Mouse (Mus musculus) lung, adult 2 months (tissue): Measurements from ENCODE around the gene S100a6. TPM values are rescaled to one million over a fixed set of nuclear protein-coding genes. Genes with fewer than 3 reads are reported as not detected.

ENCODE experiments used
- DNase-seq: peaks from one replicate; pipeline ENCODE4 v3.0.0; 2022
- H3K4me1 ChIP-seq: fragments of 200-500 bp; 2 replicates; pipeline ENCODE4 v1.6.1; 2011; ENCODE audit warnings: low read length; ENCODE audit not compliant: control insufficient read depth, insufficient read depth
- H3K4me3 ChIP-seq: fragments of 200-500 bp; replicated peaks from 2 replicates; pipeline ENCODE3; 2011; ENCODE audit warnings: low read depth, mild to moderate bottlenecking, control low read depth, low read length; ENCODE audit errors: extremely low read depth
- CTCF ChIP-seq: fragments of 200-500 bp; IDR thresholded peaks from 2 replicates; pipeline ENCODE4 v1.5.1; 2011; ENCODE audit warnings: mild to moderate bottlenecking, low read length, control low read depth; ENCODE audit not compliant: insufficient read depth
- POLR2A ChIP-seq: fragments of 200-500 bp; IDR thresholded peaks from 2 replicates; pipeline ENCODE4 v1.6.1; 2011; ENCODE audit warnings: low read depth, mild to moderate bottlenecking, control low read depth, low read length, borderline replicate concordance; ENCODE audit errors: extremely low read depth
- WGBS: fragments of 180-500 bp; shearing (Covaris S2); methylation state at CpG from one replicate; pipeline ENCODE4 v1.1.7; 2018; 5-methylcytosine and 5-hydroxymethylcytosine counted together
- polyA plus RNA-seq: library from polyadenylated mRNA; depleted of rRNA; stranded (reverse); fragments of >200 nt; gene quantifications from 2 replicates; pipeline ENCODE4 v1.2.3, GENCODE M21; 2012

S100a6 gene
- polyA plus RNA-seq, 1 experiment = 439 TPM

- no peak overlapping the region for H3K4me3 ChIP-seq
- 64% methylated on average over 3 of the region's 3 CpGs for WGBS
- H3K4me1 ChIP-seq = no peaks in the 10 kb centered on the region
- TF ChIP-seq CTCF = no peak
- no peak for TF ChIP-seq POLR2A
- DNase-seq = no peak
Observed at GRCm38 (mm10) chr3:90599401-90599800, 13.3 kb upstream of the S100a6 start.

GRCm38 (mm10) chr3:90600036-90600435, 12.6 kb upstream of the S100a6 start:
- H3K4me1 ChIP-seq = peaks cover 2% of the 10 kb centered on the region; the same call in 1 of the 2 replicates
- DNase-seq = no peak
- WGBS = 90% methylated on average over 6 of the region's 6 CpGs
- no peak overlapping the region for H3K4me3 ChIP-seq
- no peak for TF ChIP-seq POLR2A
- no peak for TF ChIP-seq CTCF

GRCm38 (mm10) chr3:90600458-90601195, 12.1 kb upstream of the S100a6 start:
- no peak overlapping the region for H3K4me3 ChIP-seq
- WGBS = 68% methylated on average over 8 of the region's 8 CpGs

GRCm38 (mm10) chr3:90601486-90602110, 11.1 kb upstream of the S100a6 start, which contains the start of gene Gm42674:
Gene Gm42674, plus strand, starts transcription at chr3:90601904.
- TF ChIP-seq POLR2A (no peak), CTCF (no peak)
- no peak for DNase-seq
- WGBS = 76% methylated on average over 11 of the region's 11 CpGs

More at GRCm38 (mm10) chr3:90600458-90601195, 12.1 kb upstream of the S100a6 start:
- TF ChIP-seq POLR2A = no peak
- no peak for TF ChIP-seq CTCF
- H3K4me1 ChIP-seq = peaks cover 2% of the 10 kb centered on the region; the same call in 1 of the 2 replicates
- DNase-seq = no peak

GRCm38 (mm10) chr3:90603623-90604022, 9.1 kb upstream of the S100a6 start, which contains the start of gene S100a4:
Gene S100a4, plus strand, starts transcription at chr3:90603771.
- DNase-seq = no peak
- WGBS = 35% methylated on average over 3 of the region's 3 CpGs
- Histone ChIP-seq H3K4me3 (no peak within 1 kb of the TSS), H3K4me1 (peaks cover 2% of the 10 kb centered on the region; the same call in 1 of the 2 replicates)
- TF ChIP-seq CTCF = no peak
- no peak for TF ChIP-seq POLR2A

More at GRCm38 (mm10) chr3:90601486-90602110, 11.1 kb upstream of the S100a6 start, which contains the start of gene Gm42674:
- peaks cover 2% of the 10 kb centered on the region; the same call in 1 of the 2 replicates for H3K4me1 ChIP-seq
- H3K4me3 ChIP-seq = no peak within 1 kb of the TSS

- TF ChIP-seq POLR2A (no peak), CTCF (no peak)
- peaks cover 2% of the 10 kb centered on the region; the same call in 1 of the 2 replicates for H3K4me1 ChIP-seq
- peak; percentile 79 for DNase-seq
- no peak overlapping the region for H3K4me3 ChIP-seq
- 30% methylated on average over 4 of the region's 4 CpGs for WGBS
Observed at GRCm38 (mm10) chr3:90604416-90604815, 8.3 kb upstream of the S100a6 start.

- TF ChIP-seq CTCF (no peak), POLR2A (no peak)
- H3K4me3 ChIP-seq = no peak overlapping the region
- DNase-seq = no peak
- WGBS = 78% methylated on average over 3 of the region's 3 CpGs
- H3K4me1 ChIP-seq = peaks cover 2% of the 10 kb centered on the region; the same call in 1 of the 2 replicates
Observed at GRCm38 (mm10) chr3:90605049-90605448, 7.6 kb upstream of the S100a6 start.

- 74% methylated on average over 2 of the region's 2 CpGs for WGBS
- no peak for DNase-seq
- peaks cover 2% of the 10 kb centered on the region; the same call in 1 of the 2 replicates for H3K4me1 ChIP-seq
- no peak for TF ChIP-seq CTCF
- no peak for TF ChIP-seq POLR2A
- no peak overlapping the region for H3K4me3 ChIP-seq
Observed at GRCm38 (mm10) chr3:90605736-90606135, 6.9 kb upstream of the S100a6 start.

- TF ChIP-seq POLR2A = no peak
- TF ChIP-seq CTCF = no peak
- no peak for DNase-seq
- WGBS = 88% methylated on average over 6 of the region's 6 CpGs
Observed at GRCm38 (mm10) chr3:90606185-90606584, 6.5 kb upstream of the S100a6 start.

More at GRCm38 (mm10) chr3:90606185-90606584, 6.5 kb upstream of the S100a6 start:
- Histone ChIP-seq H3K4me3 (no peak overlapping the region), H3K4me1 (peaks cover 2% of the 10 kb centered on the region; the same call in 1 of the 2 replicates)
